Mouse (Mus musculus) brain, embryonic 14.5 days (tissue): ENCODE measurements around the gene S100a1.

Experiments used
- CTCF ChIP-seq: fragments of 200-500 bp; IDR thresholded peaks from 2 replicates; pipeline ENCODE4 v1.5.1; 2012; ENCODE audit warnings: inconsistent platforms, mild to moderate bottlenecking, moderate library complexity, borderline replicate concordance; ENCODE audit not compliant: insufficient read depth, insufficient read length; ENCODE audit errors: extremely low read depth
- POLR2A ChIP-seq: fragments of 200-500 bp; IDR thresholded peaks from 2 replicates; pipeline ENCODE4 v1.6.1; 2012; ENCODE audit warnings: mild to moderate bottlenecking, inconsistent platforms, borderline replicate concordance; ENCODE audit not compliant: poor library complexity, insufficient read depth, insufficient read length, severe bottlenecking; ENCODE audit errors: extremely low read depth

DNA sequence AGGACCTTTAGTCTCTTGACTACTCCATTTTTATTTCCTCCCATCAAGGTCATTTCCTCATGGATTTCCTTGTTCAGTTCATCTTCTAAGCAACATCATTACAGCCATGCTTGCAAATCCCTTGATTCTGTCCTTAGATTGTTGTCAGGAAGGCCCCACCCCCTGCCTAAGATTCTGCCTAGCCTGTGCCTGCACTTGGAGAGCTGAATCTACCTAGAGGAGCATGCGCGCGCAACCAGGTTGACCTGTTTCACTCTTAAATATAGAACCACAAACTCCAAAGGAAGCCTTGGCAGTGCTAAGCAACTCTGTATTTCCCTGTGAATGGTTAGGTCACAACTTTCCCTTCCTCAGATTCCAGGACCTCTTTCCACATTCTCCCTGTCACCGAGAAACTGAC is 3.5 kb upstream of the S100a1 start:
- no peak for TF ChIP-seq CTCF
- no peak for TF ChIP-seq POLR2A
